Mouse (Mus musculus): ENCODE measurements around the gene Gm15128. TPM values are rescaled to one million over a fixed set of nuclear protein-coding genes. Genes with fewer than 3 reads are reported as not detected.
"Not testable (repeated sequence)": the region's sequence is repeated elsewhere in the genome, so short reads cannot be mapped to it uniquely, and the experiment has no call there.

Gm15128 gene
- polyA plus RNA-seq (2015; fragmentation: Nextera tagmentation; extraction: Ambion mirVana), result not detected in 2 replicates

DNA sequence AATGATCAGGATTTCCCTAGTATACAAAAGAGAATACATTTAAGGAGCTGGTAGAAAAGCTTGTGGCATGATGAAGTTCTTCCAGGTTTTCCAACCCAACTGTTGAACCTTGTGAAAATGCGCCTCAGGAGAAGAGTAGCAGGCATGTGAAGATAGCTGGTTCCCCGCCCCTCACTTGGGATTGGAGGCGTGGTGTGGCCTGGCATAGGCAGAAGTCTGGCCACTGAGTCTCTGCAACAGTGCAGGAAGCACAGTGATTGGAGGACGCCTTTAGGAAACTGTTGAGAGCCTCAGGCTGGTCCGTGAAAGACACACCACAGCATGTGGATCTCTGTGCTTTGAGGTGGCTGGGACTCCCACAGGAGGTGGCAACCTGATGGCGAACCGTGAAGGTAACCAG is at the start of gene Gm15128:
Gene Gm15128, plus strand, starts transcription at position 301 of the 400 bp plus-strand sequence.
- ATAC-seq (ENCODE audit: low read depth); H3K9me3 ChIP-seq; H3K36me3 ChIP-seq; H3K4me1 ChIP-seq (replicated peaks); H3K27me3 ChIP-seq; H3K27ac ChIP-seq (replicated peaks); H3K4me3 ChIP-seq; H3K9ac ChIP-seq; H3K4me2 ChIP-seq: not testable (repeated sequence)
- WGBS, result 77% methylated on average over 7 of the region's 7 CpGs

Other genes starting within 250 kb of the Gm15128 start
- gene Lrch2, start 211.9 kb upstream of the Gm15128 start, polyA plus RNA-seq (2015; fragmentation: Nextera tagmentation; extraction: Ambion mirVana), result 12.7 and 12.9 TPM in 2 replicates
- gene Gm15080, start 227.0 kb downstream of the Gm15128 start, polyA plus RNA-seq (2015; fragmentation: Nextera tagmentation; extraction: Ambion mirVana), result not detected in 2 replicates

Measured in neural tube, embryonic 13.5 days (tissue).